Mouse (Mus musculus) erythroblast, embryonic 14.5 days (primary cell): Measurements from ENCODE around the gene Arhgap15.

Experiments
- GATA1 ChIP-seq: IDR thresholded peaks from 2 replicates; pipeline ENCODE4 v1.6.1; 2012; ENCODE audit warnings: low read length, inconsistent platforms, mixed read lengths
- TAL1 ChIP-seq: IDR thresholded peaks from 3 replicates; pipeline ENCODE4 v1.6.1; 2012; ENCODE audit warnings: low read length, inconsistent platforms, mixed read lengths

- no peak for TF ChIP-seq GATA1
- no peak for TF ChIP-seq TAL1
Observed at GRCm38 (mm10) chr2:44016720-44017119, 268.1 kb downstream of the Arhgap15 start.
